Mouse (Mus musculus) erythroid progenitor cell, adult 5-6 weeks (primary cell): ENCODE data around the gene Snrnp25. TPM values are rescaled to one million over a fixed set of nuclear protein-coding genes. Genes with fewer than 3 reads are reported as not detected.

Experiments used
- ATAC-seq: replicated peaks from 2 replicates; pipeline ENCODE4 v1.8.0; 2016; ENCODE audit warnings: moderate number of reproducible peaks, mild to moderate bottlenecking, moderate TSS enrichment, inconsistent platforms; ENCODE audit not compliant: poor library complexity, low FRiP score, severe bottlenecking
- total RNA-seq, 2 experiments: library from RNA; stranded (forward) in 1 of 2; stranded (reverse) in 1 of 2; fragments of 150-400 nt in 1 of 2; fragments of 186-747, 209-891 nt in 1 of 2; gene quantifications; 2 replicates each; pipeline versions ENCODE4 v1.2.3 to v1.2.4; 2015 to 2017; ENCODE audit warnings: low replicate concordance in 2 of 2

The Snrnp25 gene
- total RNA-seq, 2 experiments from 2014 or later: 53.7 to 104 TPM

DNA sequence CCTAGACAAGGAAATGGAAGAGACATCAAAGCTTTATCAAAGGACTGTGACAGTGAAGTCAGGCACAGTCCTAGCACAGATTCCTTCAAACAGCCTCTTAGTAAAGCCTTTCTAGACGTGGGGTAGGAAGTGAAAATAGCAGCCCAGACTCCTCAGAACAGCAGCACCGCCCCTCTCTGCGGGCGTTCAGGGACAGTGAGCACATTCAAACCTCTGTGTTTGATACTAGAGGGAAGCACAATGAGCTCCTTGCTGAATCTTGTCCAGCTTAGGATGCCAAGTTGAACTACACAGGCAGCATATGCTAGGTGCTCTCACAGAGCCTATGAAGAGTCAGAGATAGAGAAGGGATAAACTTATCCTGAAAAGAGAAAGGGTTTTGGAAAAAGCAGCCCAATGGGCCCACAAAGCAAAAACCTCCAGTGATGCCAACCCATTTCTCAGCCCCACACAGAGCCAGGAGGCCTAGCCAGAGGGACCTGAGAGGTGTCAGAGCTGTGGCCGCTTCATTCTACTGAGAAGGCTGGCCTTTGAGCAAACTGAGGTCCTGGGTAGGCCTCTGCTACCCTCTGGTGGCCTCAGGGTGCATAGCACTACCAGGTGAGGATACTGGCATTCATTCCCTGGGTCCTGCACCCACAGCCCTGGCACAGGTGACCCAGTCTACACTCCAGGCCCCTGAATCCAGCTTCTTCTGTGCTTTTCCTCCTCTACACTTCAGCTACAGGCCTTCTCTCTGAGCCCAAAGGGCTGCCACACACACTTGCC lies 33.1 kb downstream of the Snrnp25 start:
- peak; percentile 85 for ATAC-seq

DNA sequence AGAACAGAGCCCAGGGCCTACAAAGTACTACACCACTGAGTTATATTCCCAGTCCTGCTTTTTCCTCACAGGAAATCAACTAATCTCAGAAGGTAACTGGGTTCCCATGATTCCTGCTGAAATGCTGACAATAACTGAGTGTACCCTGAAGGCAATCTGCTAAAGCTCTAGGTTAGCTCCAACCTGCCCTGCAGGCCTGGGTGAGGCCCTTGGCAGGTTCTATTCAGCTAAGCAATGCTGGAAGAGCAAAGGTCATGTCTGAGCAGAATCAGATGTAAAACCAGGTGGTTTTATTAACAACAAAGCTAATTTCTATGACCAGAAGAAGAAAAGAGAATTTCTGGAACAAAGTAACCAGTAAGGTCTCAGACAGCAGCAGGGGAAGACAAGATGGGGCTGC lies 36.2 kb downstream of the Snrnp25 start:
- ATAC-seq: no peak

DNA sequence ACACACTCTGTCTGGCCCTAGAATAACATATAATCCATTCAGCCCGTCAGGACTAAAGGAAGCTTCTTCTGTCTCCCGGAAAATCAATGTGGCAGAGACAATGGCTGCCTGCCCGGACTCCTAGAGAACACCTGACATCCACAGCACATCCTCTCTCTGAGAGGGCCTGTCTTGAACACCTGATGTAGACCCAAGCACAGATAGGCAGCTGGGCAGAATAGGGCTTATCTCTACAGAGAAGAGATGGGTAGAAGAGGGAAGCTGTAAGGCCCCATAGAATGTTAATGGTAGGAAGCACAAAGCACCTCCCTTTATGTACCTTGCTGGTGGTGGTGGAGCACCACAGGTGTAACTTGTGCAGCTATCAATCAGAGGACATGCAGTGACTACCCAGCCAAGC lies 37.0 kb downstream of the Snrnp25 start:
- no peak for ATAC-seq

DNA sequence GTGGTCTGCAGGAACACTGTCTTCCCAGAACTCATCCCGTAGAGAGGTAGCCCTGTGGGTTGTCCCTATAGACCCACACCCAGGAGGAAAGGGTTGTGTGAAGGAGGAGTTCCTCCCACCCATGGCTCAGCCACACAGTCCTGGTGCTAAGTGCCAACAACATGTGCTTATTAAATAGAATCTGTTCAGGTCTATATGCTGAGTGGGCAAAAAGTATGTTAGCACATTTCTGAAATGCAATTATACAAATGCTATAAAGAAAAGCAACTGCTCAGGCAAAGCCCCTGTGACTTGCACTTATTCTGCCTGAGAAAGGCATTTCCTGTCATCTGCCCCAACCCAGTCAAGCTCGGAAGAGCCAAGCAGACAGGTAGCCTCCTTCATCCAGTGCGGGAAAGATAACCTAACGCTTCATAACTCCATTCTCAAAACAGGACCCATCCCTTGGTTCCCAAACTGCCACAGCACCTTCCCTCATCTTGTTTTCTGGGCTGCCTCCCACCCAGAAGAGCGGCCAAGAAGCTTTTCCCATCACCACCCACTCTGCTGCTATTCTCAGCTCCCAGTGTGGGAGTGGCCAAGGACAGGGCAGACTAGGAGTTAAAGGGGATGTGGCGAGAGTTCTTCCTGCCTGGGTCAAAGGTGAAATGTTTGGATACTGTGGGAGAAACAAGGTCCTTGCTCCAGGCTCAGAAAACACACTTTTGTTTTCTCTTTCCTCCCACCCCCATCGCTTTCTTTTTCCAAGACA lies 38.2 kb downstream of the Snrnp25 start:
- ATAC-seq: no peak

DNA sequence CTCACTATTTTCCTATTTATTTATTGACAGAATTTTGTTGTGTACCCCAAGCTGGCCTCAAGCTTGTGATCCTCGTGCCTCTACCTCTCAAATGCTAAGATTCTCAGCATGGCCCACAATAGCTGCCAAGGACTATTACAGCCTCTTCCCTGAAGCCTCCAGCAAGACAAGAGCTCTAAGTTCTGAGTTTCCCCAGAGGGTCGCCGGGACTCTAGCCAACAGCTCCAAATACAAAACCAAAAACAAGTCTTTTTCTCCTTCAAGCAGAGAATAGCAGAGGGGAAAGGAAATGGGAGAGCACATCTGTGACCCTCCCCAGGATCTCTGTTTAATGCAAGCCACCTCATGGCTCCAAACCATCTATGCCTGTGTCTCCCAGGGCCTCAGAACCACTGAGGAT lies 38.8 kb downstream of the Snrnp25 start:
- ATAC-seq: no peak

DNA sequence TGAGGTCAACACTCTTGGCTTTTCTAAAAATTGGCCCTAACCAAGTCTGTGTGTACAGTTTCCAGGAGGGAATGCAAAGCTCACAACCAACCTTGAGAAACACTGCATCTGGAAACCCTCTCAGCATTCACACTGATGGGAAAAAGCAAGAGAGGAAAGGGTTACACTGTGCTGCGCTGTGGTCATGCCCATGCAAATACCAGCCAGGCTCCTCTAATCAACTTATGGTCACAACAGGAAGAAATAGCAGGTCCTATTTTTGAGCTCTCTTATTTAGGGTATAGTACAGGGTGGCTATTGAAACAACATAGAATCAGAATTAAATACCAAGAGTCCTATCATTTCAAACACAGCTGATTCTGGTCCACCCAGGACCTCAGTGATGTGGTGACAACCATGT lies 39.4 kb downstream of the Snrnp25 start:
- ATAC-seq: no peak

DNA sequence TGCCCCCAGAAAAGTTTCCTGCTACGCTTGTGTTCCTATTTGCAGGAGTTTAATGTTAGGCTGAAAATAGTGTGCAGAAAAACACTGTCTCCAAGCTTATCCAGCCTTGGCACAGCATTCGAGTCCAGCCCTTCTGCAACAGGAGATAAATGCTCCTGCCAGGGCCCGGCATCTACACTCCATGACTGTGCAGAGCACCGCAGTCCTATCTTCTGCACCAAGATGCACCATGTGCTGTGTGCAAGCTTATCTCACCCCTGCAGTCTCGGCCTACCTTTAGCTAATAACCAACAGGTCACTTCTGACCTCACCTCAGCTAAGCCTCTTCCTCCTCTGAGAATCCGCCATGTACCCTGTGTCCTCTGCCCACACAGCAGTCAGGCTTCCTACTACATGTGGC lies 40.4 kb downstream of the Snrnp25 start:
- ATAC-seq: peak; percentile 84

DNA sequence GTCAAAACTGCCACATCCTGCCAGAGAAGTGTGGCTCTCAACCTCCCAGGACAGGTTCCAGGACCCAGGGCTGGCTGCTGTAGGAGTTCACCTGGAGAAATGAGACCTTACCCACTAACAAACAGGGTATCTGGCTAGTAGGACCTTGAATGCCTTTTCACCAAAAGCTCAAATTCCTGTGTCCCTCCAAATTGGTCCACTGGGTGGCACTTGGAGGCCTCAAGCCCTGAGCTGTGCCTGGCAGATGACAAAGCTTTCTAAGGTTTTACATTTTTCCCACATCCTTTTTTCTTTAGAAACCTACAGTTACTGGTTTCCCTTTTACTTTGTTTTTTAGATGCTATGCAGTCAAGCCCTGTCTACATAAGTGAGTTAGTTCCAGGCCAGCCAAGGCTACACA lies 41.9 kb downstream of the Snrnp25 start:
- ATAC-seq: 0 out of 2 replicates have a peak, but pooled peaks have one; percentile 11

DNA sequence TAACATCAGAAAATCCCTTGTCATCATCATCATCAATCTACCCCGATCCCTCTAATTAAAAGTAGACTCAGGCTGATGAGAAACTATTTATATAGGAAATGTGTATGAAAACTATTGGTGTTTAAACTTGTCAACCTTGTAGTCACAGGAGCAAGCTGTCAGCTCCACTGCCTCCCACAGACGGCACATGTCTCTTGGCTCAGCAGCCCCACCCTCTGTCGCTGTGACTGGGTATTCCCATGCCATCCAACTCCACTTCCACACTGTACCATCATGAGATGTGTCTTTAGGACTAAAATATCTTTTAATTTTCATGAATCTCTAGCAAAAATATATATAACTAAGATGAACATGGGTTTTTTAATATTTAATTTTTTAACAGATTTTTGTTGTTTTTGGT lies 43.1 kb downstream of the Snrnp25 start:
- no peak for ATAC-seq

DNA sequence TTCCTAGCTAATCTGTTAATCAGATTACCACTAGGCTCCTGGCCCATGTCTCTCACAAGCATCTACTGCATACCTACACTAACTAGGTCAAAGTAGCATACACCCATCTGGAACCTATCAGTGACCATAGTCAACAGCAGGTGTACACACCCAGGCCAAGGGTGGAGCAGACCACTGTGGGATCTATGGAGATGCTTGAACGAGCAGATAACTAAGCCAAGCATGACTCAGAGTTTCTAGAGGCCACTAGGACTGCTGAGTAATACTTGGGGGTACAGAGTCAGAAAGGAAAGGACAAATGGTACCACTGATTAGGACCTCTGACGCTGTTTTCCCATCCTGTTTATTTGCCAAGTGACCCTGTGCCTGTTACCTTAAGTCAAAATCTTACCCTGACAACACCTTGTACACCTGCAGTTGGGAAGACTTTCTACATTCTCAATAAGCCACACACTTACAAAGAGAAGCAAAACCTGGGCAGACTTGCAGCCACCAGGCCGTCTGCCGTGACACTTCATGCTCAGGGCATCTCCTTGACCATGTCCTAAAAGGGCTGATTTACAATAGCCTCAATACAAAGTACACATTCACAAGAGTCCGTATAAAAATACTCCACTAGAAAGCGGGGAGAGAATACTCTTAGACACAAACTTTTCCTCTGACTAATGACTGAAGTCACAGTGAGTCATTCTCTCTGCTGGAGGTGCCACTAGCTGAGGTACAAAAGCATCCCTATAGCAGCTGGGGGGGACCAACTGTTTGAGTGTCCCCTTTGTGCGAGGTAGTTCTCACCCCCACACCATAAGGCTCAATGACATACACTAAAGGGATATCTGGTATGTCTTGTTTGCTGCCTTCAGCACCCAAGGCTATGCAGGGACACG lies 45.9 kb downstream of the Snrnp25 start:
- peak; percentile 84 for ATAC-seq

DNA sequence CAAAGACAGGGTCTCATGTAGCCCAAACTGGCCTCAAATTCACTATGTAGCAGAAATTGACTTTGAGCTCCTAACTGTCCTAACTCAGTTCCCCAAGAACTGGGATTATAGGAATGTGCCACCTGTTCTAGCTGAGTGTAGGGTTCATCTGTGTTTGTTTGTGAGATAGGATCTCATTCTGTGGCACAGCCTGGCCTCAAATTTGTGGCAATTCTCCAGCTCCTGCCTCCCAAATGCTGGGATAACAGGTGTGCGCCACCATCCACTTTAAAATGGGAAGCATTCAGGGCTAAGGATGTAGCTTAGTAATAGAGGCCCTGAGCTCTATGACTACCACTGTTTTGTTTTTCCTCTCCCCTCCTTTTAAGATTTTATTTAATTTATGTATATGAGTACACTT lies 47.9 kb downstream of the Snrnp25 start:
- ATAC-seq: no peak

DNA sequence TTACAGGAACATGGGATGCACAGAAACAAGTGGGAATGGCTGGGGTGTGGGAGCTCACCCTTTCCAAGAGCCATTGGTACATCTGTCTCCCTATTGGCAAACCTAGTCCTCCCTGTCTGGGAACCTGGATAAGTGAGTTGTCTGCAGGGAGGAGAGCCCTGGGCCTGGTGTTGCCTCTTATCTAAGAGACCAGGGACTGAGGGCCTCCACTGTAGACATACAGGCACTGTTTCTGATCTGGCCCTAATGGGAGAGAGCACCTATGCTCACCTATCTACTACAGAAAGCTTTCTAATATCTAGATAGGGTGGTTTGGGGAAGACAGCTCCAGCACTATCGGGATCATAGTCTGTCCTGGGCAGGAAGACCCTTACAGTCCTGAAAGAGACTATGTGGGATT lies 50.9 kb downstream of the Snrnp25 start:
- ATAC-seq: peak; percentile 93

DNA sequence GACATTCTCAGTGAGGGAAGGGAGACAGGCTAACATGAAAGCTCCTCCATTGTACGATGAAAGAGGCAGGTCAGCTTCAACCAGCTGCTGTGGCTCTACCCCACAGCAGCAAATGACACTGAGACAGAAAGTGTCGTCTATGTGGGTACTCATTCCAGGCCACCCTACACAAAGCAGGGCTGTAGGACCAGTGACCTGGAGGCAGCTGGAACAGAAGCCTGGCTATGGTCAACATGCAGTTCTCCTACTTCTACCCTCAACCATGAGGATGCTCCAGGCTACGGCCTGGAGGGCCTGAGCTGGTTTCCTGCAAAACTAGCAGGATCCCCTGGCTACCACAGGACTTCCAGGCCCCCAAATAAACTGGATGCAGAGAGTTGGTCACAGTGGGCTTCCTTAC lies 51.4 kb downstream of the Snrnp25 start:
- ATAC-seq: peak; percentile 0; the same call in 1 of the 2 replicates

Other genes with a start within 250 kb of the Snrnp25 start
- not detected in 2 replicates for gene 4930524B15Rik, start 239.8 kb upstream of the Snrnp25 start, total RNA-seq (2015; ENCODE audit: low replicate concordance)
- gene 4930524B15Rik, start 239.8 kb upstream of the Snrnp25 start, total RNA-seq (2017; ENCODE audit: low replicate concordance): not detected in 2 replicates
- gene Nsg2, start 205.0 kb upstream of the Snrnp25 start, total RNA-seq (2015; ENCODE audit: low replicate concordance): 0.72 TPM in 1 of 2 replicates, not detected in the other
- gene Nsg2, start 205.0 kb upstream of the Snrnp25 start, total RNA-seq (2017; ENCODE audit: low replicate concordance): 0.90 TPM in 1 of 2 replicates, not detected in the other
- gene Il9r, start 5.1 kb upstream of the Snrnp25 start, total RNA-seq (2015; ENCODE audit: low replicate concordance): not detected in 2 replicates
- not detected in 2 replicates for gene Il9r, start 5.1 kb upstream of the Snrnp25 start, total RNA-seq (2017; ENCODE audit: low replicate concordance)
- not detected in 2 replicates for gene Rhbdf1, start 16.9 kb downstream of the Snrnp25 start, total RNA-seq (2015; ENCODE audit: low replicate concordance)
- 2.3 and 5.0 TPM in 2 replicates for gene Rhbdf1, start 16.9 kb downstream of the Snrnp25 start, total RNA-seq (2017; ENCODE audit: low replicate concordance)
- gene Mpg, start 21.1 kb downstream of the Snrnp25 start, total RNA-seq (2015; ENCODE audit: low replicate concordance): 13.0 and 14.1 TPM in 2 replicates
- gene Mpg, start 21.1 kb downstream of the Snrnp25 start, total RNA-seq (2017; ENCODE audit: low replicate concordance): 18.7 and 23.9 TPM in 2 replicates
- 75.9 and 106 TPM in 2 replicates for gene Nprl3, start 62.3 kb downstream of the Snrnp25 start, total RNA-seq (2015; ENCODE audit: low replicate concordance)
- 143 and 155 TPM in 2 replicates for gene Nprl3, start 62.3 kb downstream of the Snrnp25 start, total RNA-seq (2017; ENCODE audit: low replicate concordance)
- not detected in 2 replicates for gene Hba-x, start 71.0 kb downstream of the Snrnp25 start, total RNA-seq (2015; ENCODE audit: low replicate concordance)
- gene Hba-x, start 71.0 kb downstream of the Snrnp25 start, total RNA-seq (2017; ENCODE audit: low replicate concordance): not detected in 2 replicates
- gene Hba-a1, start 78.1 kb downstream of the Snrnp25 start, total RNA-seq (2015; ENCODE audit: low replicate concordance): 47,098 and 48,818 TPM in 2 replicates
- gene Hba-a1, start 78.1 kb downstream of the Snrnp25 start, total RNA-seq (2017; ENCODE audit: low replicate concordance): 9,652 and 12,236 TPM in 2 replicates
- 247 and 301 TPM in 2 replicates for gene Hbq1b, start 81.5 kb downstream of the Snrnp25 start, total RNA-seq (2015; ENCODE audit: low replicate concordance)
- 56.8 and 86.4 TPM in 2 replicates for gene Hbq1b, start 81.5 kb downstream of the Snrnp25 start, total RNA-seq (2017; ENCODE audit: low replicate concordance)
- 80,494 and 89,325 TPM in 2 replicates for gene Hba-a2, start 91.1 kb downstream of the Snrnp25 start, total RNA-seq (2015; ENCODE audit: low replicate concordance)
- gene Hba-a2, start 91.1 kb downstream of the Snrnp25 start, total RNA-seq (2017; ENCODE audit: low replicate concordance): 96,767 and 123,026 TPM in 2 replicates
- 4.2 TPM in 1 of 2 replicates, not detected in the other for gene Hbq1a, start 94.7 kb downstream of the Snrnp25 start, total RNA-seq (2015; ENCODE audit: low replicate concordance)
- gene Hbq1a, start 94.7 kb downstream of the Snrnp25 start, total RNA-seq (2017; ENCODE audit: low replicate concordance): 9.9 TPM in 1 of 2 replicates, not detected in the other
- 0.72 and 2.1 TPM in 2 replicates for gene Sh3pxd2b, start 142.4 kb downstream of the Snrnp25 start, total RNA-seq (2015; ENCODE audit: low replicate concordance)
- 0.26 TPM in 1 of 2 replicates, not detected in the other for gene Sh3pxd2b, start 142.4 kb downstream of the Snrnp25 start, total RNA-seq (2017; ENCODE audit: low replicate concordance)
- not detected in 2 replicates for gene Ubtd2, start 250.0 kb downstream of the Snrnp25 start, total RNA-seq (2015; ENCODE audit: low replicate concordance)
- gene Ubtd2, start 250.0 kb downstream of the Snrnp25 start, total RNA-seq (2017; ENCODE audit: low replicate concordance): 0.26 TPM in 1 of 2 replicates, not detected in the other